Mouse (Mus musculus): ENCODE data around the gene Esrrg.

GRCm38 (mm10) chr1:187724651-187725050, 116.1 kb downstream of the Esrrg start:
- TF ChIP-seq CTCF (IDR thresholded peaks at IDR 0.05; ENCODE audit: extremely low read depth, insufficient read depth, insufficient read length, insufficient replicate concordance) (no peak), POLR2A (IDR thresholded peaks at IDR 0.05; ENCODE audit: low read depth, low read length) (no peak)
